Mouse (Mus musculus): ENCODE data around the gene Slc6a12. TPM values are rescaled to one million over a fixed set of nuclear protein-coding genes. Genes with fewer than 3 reads are reported as not detected.

Slc6a12 gene
- polyA plus RNA-seq, 1 experiment = 6.5 TPM

GRCm38 (mm10) chr6:121341650-121342049, 1.2 kb upstream of the Slc6a12 start:
- Histone ChIP-seq H3K4me3 (ENCODE audit: insufficient read depth, low read depth, low read length) (no peak overlapping the region), H3K4me1 (ENCODE audit: control insufficient read depth, insufficient read depth, low read length) (no peaks in the 10 kb centered on the region), H3K27me3 (replicated peaks; ENCODE audit: control insufficient read depth, insufficient read depth, low read length) (no peaks in the 10 kb centered on the region), H3K27ac (ENCODE audit: insufficient read depth, low read depth, low read length) (no peak overlapping the region), H3K36me3 (ENCODE audit: control insufficient read depth, insufficient read depth, low read length) (no peaks in the 10 kb centered on the region)
- 65% methylated on average over 6 of the region's 6 CpGs for WGBS
- DNase-seq = no peak
- no peak for TF ChIP-seq CTCF (conservative IDR thresholded peaks at IDR 0.05; ENCODE audit: insufficient read depth, insufficient read length, low read depth, low read length)
- TF ChIP-seq POLR2A (IDR thresholded peaks at IDR 0.05; ENCODE audit: low read depth, low read length) = no peak

GRCm38 (mm10) chr6:121343771-121344123, 871 bp downstream of the Slc6a12 start:
- TF ChIP-seq CTCF (conservative IDR thresholded peaks at IDR 0.05; ENCODE audit: insufficient read depth, insufficient read length, low read depth, low read length) = no peak
- no peak for TF ChIP-seq POLR2A (IDR thresholded peaks at IDR 0.05; ENCODE audit: low read depth, low read length)
- H3K36me3 ChIP-seq (ENCODE audit: control insufficient read depth, insufficient read depth, low read length) = no peaks in the 10 kb centered on the region

GRCm38 (mm10) chr6:121344329-121344728, 1.5 kb downstream of the Slc6a12 start:
- 38% methylated on average over 5 of the region's 5 CpGs for WGBS
- no peaks in the 10 kb centered on the region for H3K36me3 ChIP-seq (ENCODE audit: control insufficient read depth, insufficient read depth, low read length)
- H3K27ac ChIP-seq (ENCODE audit: insufficient read depth, low read depth, low read length) = no peak overlapping the region; the same call in 1 of the 2 replicates
- TF ChIP-seq POLR2A (IDR thresholded peaks at IDR 0.05; ENCODE audit: low read depth, low read length) = no peak
- no peak for TF ChIP-seq CTCF (conservative IDR thresholded peaks at IDR 0.05; ENCODE audit: insufficient read depth, insufficient read length, low read depth, low read length)
- H3K27me3 ChIP-seq (replicated peaks; ENCODE audit: control insufficient read depth, insufficient read depth, low read length) = no peaks in the 10 kb centered on the region
- no peaks in the 10 kb centered on the region for H3K4me1 ChIP-seq (ENCODE audit: control insufficient read depth, insufficient read depth, low read length)
- DNase-seq = no peak
- H3K4me3 ChIP-seq (ENCODE audit: insufficient read depth, low read depth, low read length) = peak overlapping the region; percentile 24; the same call in 1 of the 2 replicates

More at GRCm38 (mm10) chr6:121343771-121344123, 871 bp downstream of the Slc6a12 start:
- DNase-seq = peak; percentile 37
- H3K4me3 ChIP-seq (ENCODE audit: insufficient read depth, low read depth, low read length) = peak overlapping the region; percentile 4; the same call in 1 of the 2 replicates
- no peaks in the 10 kb centered on the region for H3K4me1 ChIP-seq (ENCODE audit: control insufficient read depth, insufficient read depth, low read length)
- no peak overlapping the region for H3K27ac ChIP-seq (ENCODE audit: insufficient read depth, low read depth, low read length)
- no peaks in the 10 kb centered on the region for H3K27me3 ChIP-seq (replicated peaks; ENCODE audit: control insufficient read depth, insufficient read depth, low read length)
- 24% methylated on average over 6 of the region's 6 CpGs for WGBS

- H3K36me3 ChIP-seq (ENCODE audit: control insufficient read depth, insufficient read depth, low read length) = no peaks in the 10 kb centered on the region
- H3K4me3 ChIP-seq (ENCODE audit: insufficient read depth, low read depth, low read length) = no peak overlapping the region
- WGBS = 59% methylated on average over 8 of the region's 8 CpGs
- TF ChIP-seq CTCF (conservative IDR thresholded peaks at IDR 0.05; ENCODE audit: insufficient read depth, insufficient read length, low read depth, low read length) (no peak), POLR2A (IDR thresholded peaks at IDR 0.05; ENCODE audit: low read depth, low read length) (no peak)
- no peaks in the 10 kb centered on the region for H3K4me1 ChIP-seq (ENCODE audit: control insufficient read depth, insufficient read depth, low read length)
- H3K27ac ChIP-seq (ENCODE audit: insufficient read depth, low read depth, low read length) = no peak overlapping the region
- H3K27me3 ChIP-seq (replicated peaks; ENCODE audit: control insufficient read depth, insufficient read depth, low read length) = no peaks in the 10 kb centered on the region
- DNase-seq = no peak
These were observed 3.6 kb downstream of the Slc6a12 start for GRCm38 (mm10) chr6:121346428-121346827.

GRCm38 (mm10) chr6:121352276-121352675, 9.4 kb downstream of the Slc6a12 start:
- no peaks in the 10 kb centered on the region for H3K36me3 ChIP-seq (ENCODE audit: control insufficient read depth, insufficient read depth, low read length)
- no peak for DNase-seq
- TF ChIP-seq POLR2A (IDR thresholded peaks at IDR 0.05; ENCODE audit: low read depth, low read length) (no peak), CTCF (conservative IDR thresholded peaks at IDR 0.05; ENCODE audit: insufficient read depth, insufficient read length, low read depth, low read length) (no peak)
- H3K4me1 ChIP-seq (ENCODE audit: control insufficient read depth, insufficient read depth, low read length) = no peaks in the 10 kb centered on the region
- H3K27me3 ChIP-seq (replicated peaks; ENCODE audit: control insufficient read depth, insufficient read depth, low read length) = no peaks in the 10 kb centered on the region
- H3K4me3 ChIP-seq (ENCODE audit: insufficient read depth, low read depth, low read length) = no peak overlapping the region
- H3K27ac ChIP-seq (ENCODE audit: insufficient read depth, low read depth, low read length) = no peak overlapping the region
- 41% methylated on average over 2 of the region's 2 CpGs for WGBS

GRCm38 (mm10) chr6:121356041-121356440, 13.2 kb downstream of the Slc6a12 start:
- 82% methylated on average over 1 of the region's 1 CpGs for WGBS
- H3K27me3 ChIP-seq (replicated peaks; ENCODE audit: control insufficient read depth, insufficient read depth, low read length) = no peaks in the 10 kb centered on the region
- H3K36me3 ChIP-seq (ENCODE audit: control insufficient read depth, insufficient read depth, low read length) = no peaks in the 10 kb centered on the region
- H3K27ac ChIP-seq (ENCODE audit: insufficient read depth, low read depth, low read length) = no peak overlapping the region
- no peak for TF ChIP-seq POLR2A (IDR thresholded peaks at IDR 0.05; ENCODE audit: low read depth, low read length)
- TF ChIP-seq CTCF (conservative IDR thresholded peaks at IDR 0.05; ENCODE audit: insufficient read depth, insufficient read length, low read depth, low read length) = no peak
- DNase-seq = no peak
- no peaks in the 10 kb centered on the region for H3K4me1 ChIP-seq (ENCODE audit: control insufficient read depth, insufficient read depth, low read length)
- no peak overlapping the region for H3K4me3 ChIP-seq (ENCODE audit: insufficient read depth, low read depth, low read length)

- H3K27me3 ChIP-seq (replicated peaks; ENCODE audit: control insufficient read depth, insufficient read depth, low read length) = no peaks in the 10 kb centered on the region
- no peaks in the 10 kb centered on the region for H3K36me3 ChIP-seq (ENCODE audit: control insufficient read depth, insufficient read depth, low read length)
- 86% methylated on average over 6 of the region's 6 CpGs for WGBS
- no peak for DNase-seq
- no peak overlapping the region for H3K27ac ChIP-seq (ENCODE audit: insufficient read depth, low read depth, low read length)
- TF ChIP-seq POLR2A (IDR thresholded peaks at IDR 0.05; ENCODE audit: low read depth, low read length) (no peak), CTCF (conservative IDR thresholded peaks at IDR 0.05; ENCODE audit: insufficient read depth, insufficient read length, low read depth, low read length) (no peak)
- no peaks in the 10 kb centered on the region for H3K4me1 ChIP-seq (ENCODE audit: control insufficient read depth, insufficient read depth, low read length)
- no peak overlapping the region for H3K4me3 ChIP-seq (ENCODE audit: insufficient read depth, low read depth, low read length)
These were observed 14.4 kb downstream of the Slc6a12 start for GRCm38 (mm10) chr6:121357232-121357631.
